Mouse (Mus musculus) 3T3-L1 (cell line): ENCODE data around the gene Ankrd13d.

ENCODE experiments used
- DNase-seq: peaks from one replicate; pipeline ENCODE4 v3.0.0-alpha.2; 2015; ENCODE audit warnings: low read depth, low spot score

Gene Ankrd13d

DNA sequence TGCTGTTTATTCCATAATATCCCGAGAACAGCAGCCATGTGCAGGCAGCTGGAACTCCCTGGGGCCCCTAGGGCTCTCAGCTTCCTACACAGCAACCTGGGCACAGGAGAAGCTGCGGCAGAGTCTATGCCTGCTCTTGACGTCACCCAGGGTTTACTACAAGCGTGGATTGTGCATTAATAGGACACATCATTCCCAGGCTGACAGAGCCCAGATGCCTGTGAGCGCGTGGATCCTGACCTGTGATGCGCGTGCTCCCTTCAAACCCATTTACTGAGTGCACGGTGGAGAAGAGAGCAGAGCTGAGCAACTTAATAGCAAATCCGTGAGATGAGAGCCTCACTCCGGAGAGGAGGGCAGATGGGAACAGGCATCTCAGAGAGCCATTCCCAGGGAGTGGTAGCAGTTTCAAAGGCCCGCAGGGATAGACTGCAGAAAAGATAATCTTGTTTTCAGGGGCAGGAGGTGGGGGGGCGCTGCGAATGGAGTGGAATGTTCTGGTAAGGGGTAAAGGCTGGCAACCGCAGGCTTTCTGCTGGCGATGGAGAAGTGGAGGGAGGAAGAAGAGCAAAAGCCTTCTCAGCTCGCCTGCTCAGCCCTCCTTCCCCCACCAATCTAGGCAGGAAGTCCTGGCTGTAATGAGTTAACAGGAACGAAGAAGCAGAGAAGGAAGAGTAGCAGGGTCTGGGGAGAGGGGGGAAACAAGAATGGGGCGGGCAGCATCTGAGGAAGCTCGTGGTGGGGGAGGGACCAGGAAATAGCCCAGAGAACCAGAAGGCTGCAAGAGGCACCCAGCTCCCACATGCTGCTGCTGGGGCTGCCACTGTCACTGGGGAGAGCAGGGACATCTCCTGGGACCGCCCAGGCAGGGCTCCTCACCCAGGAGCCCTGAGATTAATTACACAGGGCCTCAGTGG lies 19.1 kb upstream of the Ankrd13d start:
- no peak for DNase-seq

- no peak for DNase-seq
Measured at GRCm38 (mm10) chr19:4300852-4301734, 18.2 kb upstream of the Ankrd13d start.

DNA sequence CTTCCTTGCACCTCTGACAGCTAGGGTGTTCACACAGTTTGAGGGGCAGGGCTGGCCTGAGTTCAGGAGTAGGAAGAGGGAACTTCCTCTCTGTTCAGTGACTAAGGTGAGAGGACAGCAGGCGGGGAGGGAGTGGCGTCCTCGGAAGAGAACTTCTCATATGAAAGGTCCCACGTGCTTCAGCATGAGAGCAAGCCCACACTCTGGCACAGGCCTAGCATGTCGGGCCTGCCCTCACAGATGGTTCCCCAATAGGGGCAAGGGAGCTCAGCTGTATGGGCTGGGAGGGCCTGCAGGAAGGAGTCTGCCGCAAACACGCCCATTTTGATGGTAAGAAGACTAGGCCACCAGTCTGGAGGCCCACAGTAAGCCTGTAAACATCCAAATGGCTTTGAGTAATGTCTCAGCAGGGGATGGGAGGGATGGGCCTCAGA lies 17.4 kb upstream of the Ankrd13d start:
- DNase-seq, result no peak

GRCm38 (mm10) chr19:4299574-4300270 lies 16.8 kb upstream of the Ankrd13d start:
- no peak for DNase-seq

GRCm38 (mm10) chr19:4299126-4299525 lies 16.2 kb upstream of the Ankrd13d start:
- no peak for DNase-seq

DNA sequence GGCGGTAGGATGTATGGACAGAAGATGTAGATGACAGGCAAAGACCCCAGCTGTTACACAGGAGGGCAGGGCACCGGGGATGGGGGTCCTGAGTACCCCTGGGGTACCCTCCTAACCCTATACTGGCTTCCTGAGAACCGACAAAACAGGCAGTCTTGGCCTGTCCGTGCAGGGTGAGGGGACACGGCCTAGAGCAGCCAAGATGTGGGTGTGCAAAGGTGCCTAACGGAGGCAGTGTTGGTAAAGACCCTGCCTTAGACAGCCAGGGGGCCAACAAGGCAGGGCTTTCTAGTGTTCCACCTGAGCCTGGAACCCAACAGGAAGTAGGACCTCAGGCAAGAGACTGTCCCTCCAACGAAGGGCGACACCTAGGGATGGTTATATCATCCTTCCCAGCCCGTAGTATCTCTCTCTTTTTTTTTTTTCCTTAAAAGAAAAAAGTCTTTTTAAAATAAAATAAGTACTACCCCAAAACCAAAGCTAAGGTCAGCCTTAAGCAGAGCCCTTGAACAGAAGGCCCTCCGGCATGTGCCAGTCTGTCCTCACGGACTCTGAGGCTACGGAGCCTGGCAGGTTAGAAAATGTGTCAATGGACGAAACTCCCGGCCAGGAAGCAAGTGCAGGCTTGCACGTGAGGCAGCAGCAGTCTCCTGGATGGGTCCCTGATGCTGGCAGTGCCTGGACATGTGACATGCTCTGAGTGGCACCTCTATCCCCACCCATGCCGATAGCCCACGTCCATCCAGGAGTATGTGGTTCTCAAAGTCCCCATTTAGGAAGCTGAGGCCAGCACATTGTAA lies 15.6 kb upstream of the Ankrd13d start:
- DNase-seq, result no peak

- DNase-seq, result no peak
Measured at GRCm38 (mm10) chr19:4297851-4298250, 14.9 kb upstream of the Ankrd13d start.

DNA sequence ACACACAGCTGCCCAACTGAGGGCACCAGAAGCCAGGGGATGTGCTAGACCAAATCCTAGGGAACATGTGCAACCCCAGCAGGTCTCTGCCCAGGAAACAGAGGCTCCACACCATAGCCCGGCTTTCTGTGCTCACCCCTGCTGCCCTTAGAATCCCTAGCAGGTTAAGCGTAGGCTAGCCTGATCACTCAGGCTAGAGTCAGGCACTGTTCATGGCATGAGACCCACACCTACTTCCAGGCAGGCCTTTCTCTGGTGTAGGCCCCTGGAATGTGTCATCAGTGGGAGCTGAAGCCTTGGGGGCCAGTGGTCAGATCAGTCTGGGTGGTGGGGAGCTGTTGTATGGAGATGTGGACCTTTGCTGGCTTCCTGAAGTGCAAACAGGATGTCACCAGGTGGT lies 13.7 kb upstream of the Ankrd13d start:
- DNase-seq, result no peak

- no peak for DNase-seq
Measured at GRCm38 (mm10) chr19:4295391-4295790, 12.5 kb upstream of the Ankrd13d start.

DNA sequence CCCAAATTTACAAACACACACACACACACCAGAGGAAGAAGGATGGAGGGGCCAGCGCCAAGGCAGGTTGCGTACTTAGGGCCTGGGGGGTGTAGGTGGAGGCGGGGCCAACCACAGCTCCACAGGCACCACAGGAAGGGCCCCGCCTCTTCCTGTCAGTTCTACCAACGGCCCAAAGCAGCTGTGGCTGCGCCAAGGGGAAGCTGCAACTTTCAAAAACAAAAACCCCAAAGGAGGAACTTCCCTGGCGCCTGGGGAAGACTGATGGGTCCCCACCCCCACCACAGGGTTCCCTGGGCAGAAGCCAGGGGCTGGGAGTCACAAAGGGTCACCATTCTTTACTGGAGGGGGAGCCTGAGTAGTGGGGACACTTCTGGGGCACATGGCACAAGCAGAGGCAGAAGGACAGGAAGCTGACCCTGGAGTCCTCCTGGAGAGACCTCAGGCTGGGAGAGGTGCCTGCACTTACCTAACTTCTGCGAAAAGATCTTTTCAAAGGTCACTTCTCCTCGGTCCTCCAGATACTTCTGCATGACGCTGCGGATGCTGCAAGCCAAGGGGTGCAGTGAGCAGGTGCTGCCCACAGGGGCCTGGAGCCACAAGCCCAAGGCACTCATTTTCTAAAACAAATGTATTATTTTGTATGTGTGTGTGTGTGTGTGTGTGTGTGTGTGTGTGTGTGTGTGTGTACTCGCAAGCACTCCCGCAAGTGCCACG lies 11.6 kb upstream of the Ankrd13d start:
- DNase-seq, result no peak

DNA sequence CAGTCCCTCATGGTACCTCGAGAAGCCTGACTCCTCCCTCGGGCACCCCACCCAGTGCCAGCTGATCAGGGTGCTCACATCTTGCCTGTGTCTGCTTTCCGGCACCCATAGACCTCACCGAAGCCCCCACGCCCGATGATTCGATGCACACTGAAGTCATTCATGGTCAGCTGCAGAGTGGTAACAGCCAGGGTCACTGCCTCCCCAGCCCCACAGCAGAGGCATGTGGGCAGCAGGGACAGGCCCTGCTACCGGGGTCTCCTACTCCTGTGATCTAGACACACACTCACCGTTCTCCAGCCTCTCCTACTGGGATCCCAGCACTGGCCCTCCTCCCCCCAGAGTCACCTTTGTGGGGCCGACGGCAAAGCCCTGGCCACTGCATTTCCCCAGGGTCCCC lies 8.2 kb upstream of the Ankrd13d start:
- no peak for DNase-seq

- no peak for DNase-seq
Measured at GRCm38 (mm10) chr19:4290749-4291148, 7.8 kb upstream of the Ankrd13d start.

DNA sequence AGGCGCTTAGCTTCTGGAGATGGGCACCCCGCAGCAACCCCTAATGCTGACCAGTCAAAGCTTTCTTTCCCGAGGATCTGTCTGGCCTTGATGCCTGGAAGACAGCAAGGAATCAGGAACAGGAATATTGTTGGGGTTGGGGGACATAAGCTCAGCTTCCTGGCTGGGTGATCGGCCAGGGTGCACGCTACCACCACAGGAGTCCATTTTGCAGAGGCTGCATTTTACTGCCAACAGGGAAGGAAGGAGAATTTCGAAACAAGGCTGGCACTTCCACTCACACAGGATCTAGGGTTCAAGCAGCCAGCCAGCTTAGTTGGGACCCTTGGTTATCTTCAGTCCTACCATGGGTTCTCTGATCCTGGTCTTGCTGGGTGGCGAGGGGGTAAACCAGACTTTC lies 716 bp upstream of the Ankrd13d start:
- DNase-seq, result no peak

DNA sequence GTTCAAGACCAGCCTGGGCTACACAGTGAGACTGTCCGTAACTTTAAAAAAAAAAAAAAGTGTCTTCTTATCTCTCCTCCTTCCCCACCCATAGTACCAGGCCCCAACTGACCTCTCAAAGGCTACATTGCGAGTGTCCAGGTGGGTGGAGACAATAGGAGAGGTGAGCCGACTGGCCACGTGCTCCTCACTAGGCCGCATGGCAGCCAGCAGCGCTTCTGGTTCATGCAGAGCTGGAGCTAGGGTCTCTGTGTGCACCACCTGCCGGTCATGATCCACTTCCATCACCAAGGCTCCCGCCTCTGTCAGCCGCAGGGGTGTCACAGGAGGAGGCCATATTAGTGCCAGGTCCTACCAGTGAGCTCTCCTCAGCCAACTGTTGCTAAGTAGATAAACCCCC lies 2.5 kb downstream of the Ankrd13d start:
- DNase-seq, result no peak

DNA sequence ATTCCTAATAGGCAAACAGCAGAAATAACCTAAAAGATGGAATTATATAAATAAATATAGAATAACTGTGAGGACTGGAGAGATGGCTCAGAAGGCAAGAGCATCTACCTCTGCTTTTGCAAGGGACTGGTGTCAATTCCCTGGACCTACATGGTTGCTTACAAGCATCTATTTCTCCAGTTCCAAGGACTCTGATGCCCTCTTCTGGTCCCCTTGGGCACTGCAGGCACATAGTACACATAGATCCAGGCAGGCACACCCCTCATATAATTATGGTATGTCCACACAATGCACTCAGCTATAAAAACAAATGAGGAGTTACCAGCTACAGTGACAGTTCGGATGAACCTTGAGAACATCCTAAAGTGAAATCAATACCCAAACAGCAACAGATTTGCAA lies 3.5 kb downstream of the Ankrd13d start:
- peak; percentile 61 for DNase-seq

DNA sequence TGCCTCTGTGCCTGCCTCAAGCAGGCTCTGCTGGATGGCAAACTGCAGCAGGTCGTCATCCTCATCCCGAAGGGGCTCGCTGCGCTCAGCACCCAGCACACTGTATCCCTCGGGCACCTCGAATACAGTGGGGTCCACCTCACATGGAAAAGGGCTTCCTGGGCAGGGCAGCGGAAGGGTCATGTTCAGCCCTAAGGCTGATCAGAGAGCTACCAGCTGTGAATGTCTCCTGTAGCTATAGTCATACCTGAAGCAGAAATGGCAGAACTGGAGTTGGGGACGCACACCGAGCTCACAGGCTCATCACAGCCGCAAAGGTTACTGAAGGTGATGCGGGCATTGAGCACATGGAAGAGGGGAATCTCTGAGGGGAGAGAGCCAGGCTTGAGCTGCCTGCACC lies 12.0 kb downstream of the Ankrd13d start:
- DNase-seq, result no peak

GRCm38 (mm10) chr19:4270187-4270586 lies 12.8 kb downstream of the Ankrd13d start:
- DNase-seq, result no peak

GRCm38 (mm10) chr19:4268566-4269361 lies 14.2 kb downstream of the Ankrd13d start, which contains the start of gene Ssh3:
Gene Ssh3 (minus strand): TSS chr19:4269180.
- no peak for DNase-seq

- DNase-seq, result no peak
Measured at GRCm38 (mm10) chr19:4265956-4266355, 17.0 kb downstream of the Ankrd13d start.
